Mouse (Mus musculus): ENCODE results near the gene Fto.
A peak's percentile ranks its signal among the peaks of the same experiment; 100 is the strongest.

Fto gene

GRCm38 (mm10) chr8:91312835-91313832 is at the start of gene Fto, which contains the start of gene Rpgrip1l:
TSS of gene Fto (plus strand) at chr8:91313525.
TSS of gene Rpgrip1l (minus strand) at chr8:91313262.
- DNase-seq, result peak; percentile 100

- no peak for DNase-seq
Measured at GRCm38 (mm10) chr8:91263939-91264338, 49.4 kb upstream of the Fto start.

- no peak for DNase-seq
Measured at GRCm38 (mm10) chr8:91264564-91264963, 48.8 kb upstream of the Fto start.

GRCm38 (mm10) chr8:91269374-91269958 is 43.9 kb upstream of the Fto start:
- no peak for DNase-seq

GRCm38 (mm10) chr8:91273493-91273892 is 39.8 kb upstream of the Fto start:
- no peak for DNase-seq

- no peak for DNase-seq
Measured at GRCm38 (mm10) chr8:91276337-91276736, 37.0 kb upstream of the Fto start.

- no peak for DNase-seq
Measured at GRCm38 (mm10) chr8:91278060-91278459, 35.3 kb upstream of the Fto start.

GRCm38 (mm10) chr8:91280467-91281212 is 32.7 kb upstream of the Fto start:
- peak; percentile 96 for DNase-seq

- DNase-seq, result no peak
Measured at GRCm38 (mm10) chr8:91281545-91281944, 31.8 kb upstream of the Fto start.

- DNase-seq, result no peak
Measured at GRCm38 (mm10) chr8:91282655-91283054, 30.7 kb upstream of the Fto start.

- no peak for DNase-seq
Measured at GRCm38 (mm10) chr8:91283815-91284214, 29.5 kb upstream of the Fto start.

GRCm38 (mm10) chr8:91286237-91286636 is 27.1 kb upstream of the Fto start:
- no peak for DNase-seq

GRCm38 (mm10) chr8:91290576-91290975 is 22.7 kb upstream of the Fto start:
- DNase-seq, result no peak

- no peak for DNase-seq
Measured at GRCm38 (mm10) chr8:91295786-91296185, 17.5 kb upstream of the Fto start.

- no peak for DNase-seq
Measured at GRCm38 (mm10) chr8:91298672-91299071, 14.7 kb upstream of the Fto start.

- no peak for DNase-seq
Measured at GRCm38 (mm10) chr8:91304481-91305386, 8.6 kb upstream of the Fto start.

- DNase-seq, result no peak
Measured at GRCm38 (mm10) chr8:91312342-91312741, 983 bp upstream of the Fto start.

GRCm38 (mm10) chr8:91317567-91318227 is 4.4 kb downstream of the Fto start:
- no peak for DNase-seq

GRCm38 (mm10) chr8:91318938-91319729 is 5.8 kb downstream of the Fto start:
- no peak for DNase-seq

GRCm38 (mm10) chr8:91323511-91323910 is 10.2 kb downstream of the Fto start:
- peak; percentile 88 for DNase-seq

GRCm38 (mm10) chr8:91324271-91324670 is 10.9 kb downstream of the Fto start:
- no peak for DNase-seq
